Mouse (Mus musculus) left cerebral cortex, postnatal 4 days (tissue): ENCODE results near the gene Tekt5. TPM values are rescaled to one million over a fixed set of nuclear protein-coding genes. Genes with fewer than 3 reads are reported as not detected.

Source experiments
- DNase-seq: peaks from one replicate; pipeline ENCODE4 v3.0.0-alpha.2; 2022
- intact Hi-C: fragments of 180-260 bp; cut with DNase I; formaldehyde crosslinking; loops from one replicate; pipeline ENCODE4 v1.15.1; 2025
- total RNA-seq, 2 experiments: library from RNA; stranded (reverse); gene quantifications; 2 replicates each; pipeline ENCODE4 v1.2.3; 2021

The Tekt5 gene
- 1 to 10 TPM; 4.1 to 5.2 TPM for total RNA-seq

DNA sequence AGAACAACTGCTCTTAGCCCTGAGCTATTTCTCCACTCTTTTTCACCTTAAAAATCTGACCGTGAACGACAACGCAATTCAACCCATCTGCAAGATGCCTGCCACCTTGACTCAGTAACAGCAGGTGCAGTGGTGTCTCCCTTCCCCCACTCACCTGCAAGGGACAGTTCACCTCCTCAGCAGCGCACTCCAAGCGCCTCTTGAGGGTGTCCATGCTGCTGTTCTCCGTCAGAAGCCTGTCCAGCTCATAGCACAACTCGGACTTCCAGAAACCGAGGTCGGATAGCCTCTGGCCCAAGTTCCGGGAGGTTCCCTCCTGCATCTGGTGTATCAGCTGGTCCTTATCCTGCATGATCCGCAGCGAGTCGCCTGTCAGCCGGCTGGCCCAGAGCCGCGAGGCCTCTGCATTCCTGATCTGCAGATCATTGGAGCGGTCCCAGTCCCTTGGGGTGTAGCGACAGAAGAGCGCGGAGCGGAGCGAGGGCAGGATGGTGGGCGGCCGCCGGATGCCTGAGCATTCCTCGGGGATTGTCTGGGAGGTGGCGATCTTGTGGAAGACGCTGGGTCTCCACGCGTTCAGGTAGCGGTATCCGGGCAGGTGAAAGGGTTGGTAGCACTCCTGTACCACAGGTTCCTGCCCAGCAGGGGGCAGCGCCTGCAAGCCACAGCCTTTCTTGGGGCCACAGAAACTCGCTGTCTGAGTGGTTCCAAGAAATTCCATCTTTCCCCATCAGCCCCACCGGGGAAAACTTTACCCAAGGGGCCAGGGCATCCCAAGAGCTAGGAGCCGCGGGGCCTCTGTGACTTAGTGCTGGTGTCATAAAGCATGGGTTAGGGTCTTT, at the start of gene Tekt5:
Tekt5 (minus strand) TSS at position 792 of the 842 bp plus-strand sequence.
- peak; percentile 69 for DNase-seq
- intact Hi-C loops, result loop anchor here (5.0 kb wide), 2 partner anchors 113 to 308 kb away; no protein-coding TSS in a partner anchor

DNA sequence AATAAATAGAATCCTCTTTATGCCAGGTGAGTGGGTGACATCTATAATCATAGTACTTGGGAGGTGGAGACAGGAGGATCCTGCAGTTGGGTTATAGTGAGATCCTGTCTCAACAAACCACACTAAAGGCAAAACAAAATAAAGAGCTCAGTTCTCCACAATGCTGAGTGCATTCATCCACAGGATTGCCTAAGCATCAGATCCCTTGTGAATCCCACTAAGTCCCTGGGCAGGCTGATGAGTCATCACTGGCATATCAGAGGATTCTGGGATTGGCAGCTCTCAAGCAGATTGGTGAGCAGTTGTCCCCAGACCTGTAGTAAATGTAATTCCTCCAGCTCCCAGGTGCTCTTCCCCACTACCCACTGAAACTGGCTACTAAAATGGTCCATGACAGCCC, 48.4 kb upstream of the Tekt5 start:
- DNase-seq, result no peak
- intact Hi-C loops, result no loop called here

DNA sequence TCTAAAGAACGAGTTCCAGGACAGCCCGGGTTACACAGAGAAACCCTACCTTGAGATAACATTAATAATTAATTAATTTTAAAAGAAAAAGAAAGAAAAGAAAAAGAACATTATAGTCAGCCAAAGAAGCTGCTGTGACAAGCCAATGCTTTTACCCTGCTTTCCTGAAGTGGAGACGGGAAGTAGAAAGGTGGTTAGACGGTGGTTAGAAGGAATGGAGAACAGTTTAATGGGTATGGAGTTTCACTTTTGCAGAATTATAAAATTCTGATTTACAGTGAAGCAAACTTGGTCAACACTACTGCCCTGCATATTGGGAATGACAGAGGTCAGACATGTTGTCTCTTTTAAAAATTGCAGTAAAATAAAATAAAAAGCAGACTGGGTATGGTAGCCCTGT, 46.5 kb upstream of the Tekt5 start:
- intact Hi-C loops, result no loop called here
- no peak for DNase-seq

DNA sequence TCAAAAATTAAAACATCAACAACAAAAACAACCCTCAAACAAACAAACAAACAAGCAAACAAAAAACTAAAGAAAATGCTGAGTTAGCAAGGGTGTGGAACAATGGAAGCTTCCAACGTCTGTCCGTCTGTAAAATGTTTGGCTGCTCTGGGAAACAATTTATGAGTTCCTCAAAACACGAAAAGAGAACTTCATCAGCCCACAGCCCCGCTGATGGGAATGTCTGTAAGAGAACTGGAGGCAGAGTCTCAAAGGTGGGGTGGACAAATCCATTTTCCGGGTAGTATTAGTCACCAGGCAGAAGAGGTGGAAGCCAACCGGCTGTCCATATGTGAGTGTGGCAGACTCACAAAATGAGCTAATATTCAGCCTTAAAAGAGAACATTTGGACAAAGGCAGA, 46.0 kb upstream of the Tekt5 start:
- DNase-seq, result no peak
- intact Hi-C loops, result no loop called here

DNA sequence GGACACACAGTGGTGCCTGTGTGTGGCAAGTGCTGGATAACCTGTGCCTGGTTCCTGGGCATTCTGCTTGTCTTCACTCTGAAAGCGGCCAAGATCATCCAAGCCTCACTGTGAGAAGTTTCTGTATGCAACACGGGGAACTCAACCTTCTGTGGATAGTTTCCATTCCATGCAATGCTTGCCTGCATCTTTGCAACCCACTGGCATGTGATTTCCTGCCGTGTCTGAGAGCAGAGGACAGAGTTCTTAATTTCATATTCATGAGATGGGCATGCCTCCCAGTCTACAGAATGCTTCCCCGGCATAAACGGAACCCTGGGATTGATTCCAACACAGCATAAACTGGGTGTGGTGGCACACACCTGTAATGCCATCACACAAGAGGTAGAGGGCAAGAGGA, 42.8 kb upstream of the Tekt5 start:
- intact Hi-C loops, result no loop called here
- DNase-seq, result no peak

DNA sequence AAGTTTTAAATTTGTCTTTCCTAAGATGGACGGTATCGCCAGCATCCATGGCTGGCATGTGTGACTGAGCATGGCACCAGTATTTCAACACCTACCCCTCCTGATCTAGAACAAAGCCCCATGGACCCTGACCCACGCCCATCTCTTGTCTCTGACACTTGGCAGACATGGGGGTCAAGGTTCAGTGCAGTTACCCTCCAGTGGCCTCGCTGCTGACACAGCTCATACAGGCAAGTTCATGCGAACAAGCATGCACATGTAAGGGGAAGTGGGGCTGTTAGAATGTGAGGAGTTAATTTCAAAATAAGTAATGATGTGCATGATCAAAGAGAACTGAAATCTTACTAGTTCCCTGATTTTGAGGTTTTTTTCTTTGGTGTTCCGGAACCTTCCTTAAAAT, 40.9 kb upstream of the Tekt5 start:
- DNase-seq, result no peak
- intact Hi-C loops, result no loop called here

DNA sequence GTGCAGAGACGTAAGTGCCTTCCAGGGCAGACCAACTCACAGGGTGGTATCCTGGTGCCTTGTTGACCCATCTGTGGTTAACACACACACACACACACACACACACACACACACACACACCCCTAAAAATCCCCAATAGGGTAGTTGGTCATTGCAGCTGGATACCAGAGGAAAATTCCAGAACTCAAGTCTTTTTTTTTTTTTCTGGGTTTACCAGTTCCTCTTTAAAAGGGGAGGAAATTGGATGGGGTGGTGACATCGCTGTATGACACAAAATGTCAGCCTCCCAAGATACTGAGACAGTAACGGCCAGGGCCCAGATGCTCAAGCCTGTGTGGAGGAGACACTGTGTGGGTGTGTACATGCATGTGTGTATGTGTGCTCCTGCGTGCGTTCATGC, 38.1 kb upstream of the Tekt5 start:
- no peak for DNase-seq
- intact Hi-C loops, result no loop called here

DNA sequence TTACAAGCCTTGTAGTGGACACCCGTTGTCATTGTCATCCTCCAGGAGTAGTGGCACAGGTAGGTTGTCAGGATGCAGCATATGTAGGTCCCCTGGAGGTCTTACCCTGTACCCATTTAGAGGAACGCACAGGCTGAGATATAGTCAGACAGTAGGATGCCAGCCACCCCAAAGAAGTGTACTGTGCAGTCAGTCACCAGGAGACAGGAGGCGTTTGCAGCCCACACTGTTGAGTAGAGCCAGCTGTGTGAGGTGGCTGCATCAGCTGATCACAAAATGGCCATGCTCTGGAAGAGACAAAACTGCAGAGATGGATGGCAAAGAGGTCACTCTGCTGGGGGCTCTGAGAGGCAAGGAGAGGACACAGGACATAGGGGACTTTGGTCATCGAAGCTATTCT, 37.1 kb upstream of the Tekt5 start:
- intact Hi-C loops, result no loop called here
- no peak for DNase-seq

DNA sequence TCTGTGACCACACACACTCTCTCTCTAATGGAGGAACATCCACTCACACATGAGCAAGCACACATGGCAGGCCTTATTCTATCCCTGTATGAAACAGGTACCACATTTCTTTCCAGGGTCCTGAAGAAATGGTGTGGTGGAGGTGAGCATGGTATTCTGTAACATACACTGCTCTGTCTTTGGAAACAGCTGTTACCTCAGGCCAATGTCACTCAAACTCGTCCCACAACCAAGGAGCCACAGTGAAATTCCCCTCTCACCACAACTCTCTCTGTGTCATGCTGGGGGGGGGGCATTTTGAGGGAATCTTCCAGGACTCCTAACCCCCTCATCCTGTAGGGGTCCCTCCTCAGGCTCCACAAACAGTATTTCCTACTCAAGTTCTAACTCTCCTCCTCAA, 36.6 kb upstream of the Tekt5 start:
- intact Hi-C loops, result no loop called here
- DNase-seq, result no peak

DNA sequence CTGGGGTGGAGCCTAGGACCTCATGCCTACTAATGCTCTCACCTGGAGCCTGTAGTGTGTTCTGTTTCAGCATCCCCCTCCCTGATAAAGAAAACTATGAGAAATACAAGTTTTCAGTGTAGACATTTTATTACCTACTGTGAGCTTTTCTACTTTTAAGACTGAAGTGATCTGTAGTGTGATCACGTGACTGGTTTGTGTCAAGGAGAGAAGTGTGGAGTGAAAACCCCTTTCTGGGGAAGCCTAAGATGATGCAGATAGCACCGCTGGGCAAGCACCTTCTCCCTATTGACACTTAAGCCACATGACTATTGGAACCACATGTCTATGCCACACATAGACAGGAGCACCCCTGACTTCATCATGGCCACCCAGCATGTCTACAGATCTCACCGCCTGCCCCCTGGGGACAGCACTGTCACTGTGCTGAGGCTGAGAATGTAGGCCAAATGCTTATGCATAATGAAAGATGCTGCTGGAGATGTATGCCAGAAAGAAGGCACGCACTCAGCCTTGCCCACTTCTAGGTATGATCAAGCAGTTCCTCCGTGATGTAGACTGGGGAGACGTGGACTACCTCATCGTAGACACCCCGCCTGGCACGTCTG, 25.3 kb upstream of the Tekt5 start:
- intact Hi-C loops, result no loop called here

DNA sequence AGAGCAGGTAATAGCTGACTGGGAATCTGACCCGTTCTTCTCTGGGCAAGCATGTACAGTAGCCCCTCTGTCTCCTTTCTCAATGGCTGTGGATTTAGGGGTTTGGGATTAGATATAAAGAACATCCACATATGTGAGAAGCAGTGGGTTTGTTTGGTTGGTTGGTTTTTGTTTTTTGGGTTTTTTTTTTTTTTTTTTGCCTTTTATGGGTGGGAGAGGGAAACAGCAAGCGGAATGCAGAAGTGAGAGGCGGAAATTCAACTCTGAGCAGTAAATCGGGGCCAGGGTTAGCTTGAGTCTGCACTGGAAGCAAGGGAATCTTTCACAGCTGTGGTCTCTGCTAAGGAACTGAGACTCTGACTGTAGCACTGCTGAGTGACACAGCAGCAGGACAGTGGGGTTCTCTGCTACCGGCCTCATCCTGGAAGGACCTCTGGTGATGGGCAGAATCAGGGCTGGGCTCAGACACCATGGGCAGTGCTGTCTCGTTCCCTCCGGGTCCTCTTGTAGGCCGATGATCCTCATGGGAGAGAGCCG, 22.5 kb upstream of the Tekt5 start:
- DNase-seq, result no peak
- intact Hi-C loops, result loop anchor here (5.0 kb wide), 1 partner anchor 105 kb away; no protein-coding TSS in a partner anchor

More for the DNA sequence above, 25.3 kb upstream of the Tekt5 start:
- DNase-seq, result no peak

DNA sequence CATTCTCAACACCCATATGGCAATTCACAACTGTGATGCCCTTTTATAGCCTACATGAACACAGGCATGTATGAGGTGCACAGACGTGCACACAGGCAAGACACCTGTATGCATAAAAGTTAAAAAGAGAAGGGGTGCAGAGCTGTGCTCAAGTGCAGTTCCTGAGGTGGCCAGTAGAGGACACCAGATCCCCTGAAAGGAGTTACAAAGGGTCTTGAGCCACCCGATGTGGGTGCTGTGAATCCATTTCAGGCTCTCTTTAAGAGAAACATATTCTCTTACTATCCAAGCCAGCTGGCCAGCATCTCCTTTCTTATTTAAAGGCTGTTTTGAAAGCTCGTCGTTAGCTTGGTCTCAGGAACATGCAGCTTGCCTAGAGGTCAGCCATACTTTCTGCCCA, 21.6 kb upstream of the Tekt5 start:
- intact Hi-C loops, result loop anchor here (5.0 kb wide), 1 partner anchor 105 kb away; no protein-coding TSS in a partner anchor
- no peak for DNase-seq

DNA sequence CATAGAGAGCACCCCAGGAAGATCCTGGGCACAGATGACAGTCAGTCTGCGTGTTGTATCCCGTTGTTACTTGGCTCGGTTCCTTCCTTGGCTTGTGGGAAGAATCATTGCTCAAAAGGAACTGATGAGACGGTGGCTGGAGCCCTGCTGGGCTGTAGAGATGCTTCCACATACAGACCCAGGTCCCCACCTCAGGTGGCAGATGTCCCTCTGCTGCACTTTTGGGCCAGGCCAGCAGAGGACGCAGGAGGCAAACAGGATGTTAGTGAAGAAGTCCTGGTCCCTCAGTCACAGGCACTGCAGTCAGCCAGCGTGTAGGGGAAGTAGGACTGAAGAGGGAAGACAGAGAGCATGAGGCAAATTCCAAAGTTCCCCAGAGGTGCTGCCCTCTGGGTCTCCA, 20.7 kb upstream of the Tekt5 start:
- DNase-seq, result peak; percentile 65
- intact Hi-C loops, result loop anchor here (5.0 kb wide), 1 partner anchor 106 kb away; no protein-coding TSS in a partner anchor

DNA sequence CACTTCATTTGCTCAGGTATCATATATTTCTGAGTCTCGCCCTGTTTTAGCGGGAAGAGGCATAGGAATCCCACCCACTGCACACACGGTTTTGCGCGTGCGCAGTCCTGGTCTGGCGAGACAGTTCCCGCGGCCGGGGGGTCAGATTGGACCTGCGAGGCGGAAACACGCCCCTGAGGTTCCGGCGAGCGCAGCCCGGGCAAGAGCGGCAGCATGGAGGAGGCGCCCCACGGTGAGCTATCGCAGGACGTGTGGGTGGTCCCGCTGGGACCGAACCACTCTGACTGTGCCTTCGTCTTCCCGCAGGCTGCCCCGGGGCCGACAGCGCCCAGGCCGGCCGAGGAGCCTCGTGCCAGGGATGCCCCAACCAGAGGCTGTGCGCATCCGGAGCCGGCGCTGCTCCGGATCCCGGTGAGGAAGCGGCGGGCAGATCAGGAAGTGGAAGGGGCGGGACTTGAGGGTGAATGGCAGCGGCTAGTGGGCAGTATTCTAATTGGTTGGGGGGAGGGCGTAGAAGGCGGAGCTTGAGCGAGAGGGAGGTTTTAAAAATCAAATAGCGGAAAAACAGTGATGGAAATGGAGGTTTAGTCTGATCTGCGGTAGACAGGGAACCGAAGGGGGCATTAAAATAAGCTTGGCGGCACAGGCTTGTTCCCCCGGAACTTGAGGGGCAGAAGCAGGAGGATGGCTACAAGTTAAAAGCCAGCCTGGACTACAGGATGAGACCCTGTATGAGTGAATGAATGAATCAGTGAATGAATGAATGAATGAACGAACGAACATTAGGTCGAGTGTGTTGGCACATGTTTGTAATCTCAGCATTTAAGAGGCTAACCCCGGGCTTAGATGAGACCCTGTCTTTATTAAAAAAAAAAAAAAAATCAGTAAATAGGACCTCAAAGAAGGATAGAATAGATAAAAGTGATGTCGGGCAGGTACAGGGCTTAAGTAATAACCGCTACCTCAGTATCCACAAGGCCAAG, 16.8 kb upstream of the Tekt5 start, which contains the start of gene Nubp1:
Nubp1 (plus strand) TSS at position 185 of the 983 bp plus-strand sequence.
- intact Hi-C loops, result no loop called here

DNA sequence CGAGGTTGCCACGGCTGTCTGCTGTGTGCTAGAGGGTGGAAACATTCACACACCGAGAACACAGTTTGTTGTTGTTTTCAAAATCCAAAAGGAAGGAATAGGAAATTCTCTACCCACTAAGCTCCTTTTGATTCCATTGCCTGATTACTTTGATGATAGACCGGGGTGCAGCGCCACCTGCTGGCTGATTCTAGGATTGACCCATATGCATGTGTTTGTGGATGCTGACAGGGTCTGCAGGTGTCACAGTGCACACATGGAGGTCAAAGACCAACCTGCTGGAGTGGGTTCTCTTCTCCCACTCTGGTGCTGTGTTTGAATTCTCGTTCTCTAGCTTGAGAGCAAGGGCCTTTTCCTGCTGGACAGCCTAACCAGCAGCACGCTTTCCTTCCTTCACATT, 3.9 kb upstream of the Tekt5 start:
- DNase-seq, result peak; percentile 85
- intact Hi-C loops, result loop anchor here (5.0 kb wide), 2 partner anchors 117 to 312 kb away; no protein-coding TSS in a partner anchor

More for the DNA sequence above, 16.8 kb upstream of the Tekt5 start, which contains the start of gene Nubp1:
- peak; percentile 96 for DNase-seq

DNA sequence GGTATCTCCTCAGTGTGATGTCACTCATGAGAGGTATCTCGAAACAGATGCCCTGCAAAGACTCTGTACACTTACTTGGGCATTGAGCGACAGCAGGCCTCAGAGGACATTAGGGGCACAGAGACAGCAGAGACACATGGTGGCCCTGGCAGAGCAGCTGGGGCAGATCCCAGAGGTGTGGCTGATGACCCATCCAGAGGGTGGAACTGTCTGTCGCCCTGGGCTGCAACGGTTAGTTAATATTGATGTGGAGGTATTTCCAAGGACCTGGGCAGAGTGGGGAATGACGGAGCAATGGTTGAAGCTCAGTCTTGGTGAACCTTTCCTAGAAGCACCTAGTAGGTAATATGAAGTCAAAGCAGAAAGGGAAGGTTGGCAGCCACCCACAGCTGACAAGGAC, 3.5 kb upstream of the Tekt5 start:
- DNase-seq, result no peak
- intact Hi-C loops, result loop anchor here (5.0 kb wide), 2 partner anchors 116 to 311 kb away; no protein-coding TSS in a partner anchor

DNA sequence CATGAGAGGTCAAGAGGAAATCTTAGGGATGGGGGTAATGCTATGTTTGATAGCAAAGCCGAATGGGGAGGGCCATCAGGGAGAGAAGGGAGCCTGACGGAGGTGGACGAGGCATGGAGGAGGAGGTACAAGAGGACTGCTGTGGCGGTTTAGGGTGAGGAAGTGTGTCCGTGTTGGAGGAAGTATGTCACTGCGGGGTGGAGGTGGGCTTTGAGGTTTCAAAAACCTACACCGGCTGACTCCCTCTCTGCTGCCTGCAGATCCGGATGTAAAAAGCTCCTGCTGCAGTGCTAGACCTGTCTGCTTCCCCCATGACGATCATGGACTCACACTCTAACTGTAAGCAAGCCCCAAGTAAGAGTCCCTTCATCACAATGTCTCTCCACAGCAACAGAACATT, 2.7 kb downstream of the Tekt5 start:
- intact Hi-C loops, result no loop called here
- DNase-seq, result no peak

DNA sequence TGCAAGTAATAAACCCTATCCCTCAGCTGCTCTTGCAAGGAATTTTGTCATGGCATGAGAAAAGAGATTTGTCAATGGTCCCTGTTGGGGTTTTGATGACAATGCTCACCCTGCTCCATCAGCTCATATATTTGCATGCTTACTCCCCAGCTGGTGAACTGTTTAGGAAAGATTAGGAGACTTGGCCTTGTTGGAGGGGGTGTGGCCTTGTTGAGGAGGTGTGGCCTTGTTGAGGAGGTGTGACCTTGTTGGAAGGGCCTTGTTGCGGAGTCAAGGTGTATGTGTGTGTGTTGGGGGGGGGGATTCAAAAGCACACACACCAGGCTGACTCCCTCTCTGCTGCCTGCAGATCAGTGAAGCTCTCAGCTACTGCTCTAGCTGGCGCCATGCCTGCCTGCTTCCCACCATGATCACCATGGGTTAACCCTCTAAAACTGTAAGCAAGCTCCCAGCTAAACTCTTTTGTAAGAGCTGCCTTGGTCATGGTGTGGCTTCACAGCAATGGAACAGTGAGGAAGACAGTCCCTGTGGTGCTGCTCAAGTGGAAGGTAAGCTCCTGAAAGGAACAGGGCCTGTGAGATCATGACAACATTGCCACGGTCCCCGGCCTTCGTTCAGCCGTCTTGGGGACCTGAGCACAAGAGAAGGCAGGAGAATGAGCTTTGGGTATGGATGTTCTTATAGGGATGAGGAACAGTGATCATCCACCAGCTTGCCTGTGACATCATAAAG, 6.5 kb downstream of the Tekt5 start:
- DNase-seq, result no peak
- intact Hi-C loops, result no loop called here

DNA sequence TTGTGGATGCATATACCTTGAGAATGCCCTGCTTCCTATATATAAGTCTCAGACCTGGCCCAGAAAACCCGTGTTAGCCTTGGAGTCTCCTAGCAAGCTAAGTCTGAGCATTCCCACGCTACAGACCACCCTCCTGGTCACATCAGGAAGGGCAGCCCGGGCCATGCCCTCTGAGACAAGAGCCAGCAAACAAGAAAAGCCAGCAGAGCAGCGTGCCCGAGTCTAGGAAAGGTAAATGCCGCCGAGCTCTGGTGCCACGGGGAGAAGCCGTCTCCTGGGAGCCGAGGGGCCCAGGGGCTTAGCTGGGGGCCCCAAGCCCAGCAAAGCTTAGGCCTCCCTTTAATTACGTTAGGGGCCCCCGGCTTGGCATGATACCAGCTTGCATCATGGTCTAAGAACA, 10.0 kb downstream of the Tekt5 start:
- no peak for DNase-seq
- intact Hi-C loops, result no loop called here

DNA sequence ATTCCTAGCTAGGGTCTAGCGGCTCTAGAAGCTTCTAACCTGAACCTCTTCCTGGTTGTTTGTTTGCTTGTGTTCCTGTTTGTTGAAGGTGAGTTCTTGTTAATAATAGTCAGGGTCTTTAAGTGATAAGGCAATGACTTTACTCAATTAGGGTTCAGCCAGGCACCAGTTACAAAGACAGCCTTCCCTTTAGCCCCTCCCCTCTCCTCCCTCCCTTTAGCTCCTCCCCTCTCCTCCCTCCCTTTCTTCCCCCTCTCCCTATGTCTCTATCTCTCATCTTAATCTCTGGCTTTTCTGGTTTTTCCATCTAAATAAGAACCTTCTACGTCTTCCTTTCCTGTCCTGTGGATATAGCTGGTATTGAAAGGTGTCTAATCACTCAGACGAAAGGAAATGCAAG, 10.7 kb downstream of the Tekt5 start:
- intact Hi-C loops, result no loop called here
- DNase-seq, result no peak
